Mouse (Mus musculus): Measurements from ENCODE around the gene Plb1. TPM values are rescaled to one million over a fixed set of nuclear protein-coding genes. Genes with fewer than 3 reads are reported as not detected.

Plb1 gene
- polyA plus RNA-seq, 1 experiment: not detected

DNA sequence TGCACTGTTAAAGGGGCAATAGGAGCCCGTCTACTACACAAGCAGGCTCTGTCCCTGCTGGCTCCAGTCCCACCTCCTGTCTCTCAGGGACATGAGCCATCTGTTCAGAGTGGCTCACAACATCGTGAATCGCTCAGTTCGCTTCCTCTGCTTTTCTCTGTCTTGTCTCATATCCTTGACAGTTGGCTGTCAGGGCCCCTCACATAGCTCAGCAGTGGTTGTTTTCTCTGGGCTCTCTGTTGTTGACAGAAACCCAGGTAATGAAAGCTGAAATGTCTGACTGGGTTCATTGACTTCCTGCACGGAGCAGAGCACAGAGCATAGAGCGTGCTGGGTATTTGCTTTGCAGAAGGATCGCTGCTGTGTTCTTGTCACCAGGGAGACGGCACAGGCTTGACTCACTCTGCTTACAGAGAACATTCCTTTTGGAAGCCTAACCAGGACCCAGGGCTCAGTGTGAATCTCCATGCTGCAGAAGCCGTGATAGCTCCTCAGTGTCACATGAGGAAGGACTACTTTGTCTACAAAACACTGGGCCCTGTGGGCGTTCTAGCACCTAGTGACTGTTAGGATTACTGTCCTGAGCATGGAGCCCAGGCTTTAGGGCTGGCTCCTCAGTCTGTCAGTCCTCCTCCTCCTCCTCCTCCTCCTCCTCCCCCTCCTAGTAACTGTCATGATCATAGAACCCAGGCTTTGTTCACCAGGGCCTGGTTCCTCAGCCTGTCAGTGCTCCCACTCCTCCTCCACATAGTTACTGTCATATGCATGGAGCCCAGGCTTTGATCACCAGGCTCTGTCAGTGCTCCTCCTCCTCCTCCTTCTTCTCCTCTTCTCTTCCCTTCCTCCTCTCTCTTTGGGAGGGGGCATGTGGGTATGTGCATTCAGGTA, 113.8 kb downstream of the Plb1 start:
- TF ChIP-seq MYOD1 (IDR thresholded peaks at IDR 0.05; ENCODE audit: control insufficient read depth, insufficient read length, low read depth): no peak
- TF ChIP-seq CEBPB (IDR thresholded peaks at IDR 0.05; ENCODE audit: low read depth): no peak
- no peak for TF ChIP-seq MYOG (IDR thresholded peaks at IDR 0.05; ENCODE audit: control insufficient read depth, extremely low read depth, insufficient read length)
- TF ChIP-seq FOSL1 (IDR thresholded peaks at IDR 0.05; ENCODE audit: insufficient read depth, low read length, poor library complexity, severe bottlenecking): no peak
- no peak for TF ChIP-seq MAX (IDR thresholded peaks at IDR 0.05)
- TF ChIP-seq CTCF (IDR thresholded peaks at IDR 0.05; ENCODE audit: control insufficient read depth, insufficient read depth, insufficient read length): no peak
- TF ChIP-seq USF1 (IDR thresholded peaks at IDR 0.05; ENCODE audit: low read depth): no peak
- H3K36me3 ChIP-seq (ENCODE audit: control insufficient read depth, insufficient read depth): no peaks in the 10 kb centered on the region
- no peaks in the 10 kb centered on the region for H3K27me3 ChIP-seq (ENCODE audit: control insufficient read depth, insufficient read depth, insufficient read length)
- no peaks in the 10 kb centered on the region for H3K79me2 ChIP-seq (ENCODE audit: control insufficient read depth, insufficient read depth)
- H3K4me3 ChIP-seq (ENCODE audit: insufficient read depth, poor library complexity, severe bottlenecking): no peak overlapping the region
- no peaks in the 10 kb centered on the region for H3K79me3 ChIP-seq (ENCODE audit: low read depth)
- no peak overlapping the region for H3ac ChIP-seq (ENCODE audit: control insufficient read depth, insufficient read length, low read depth)

DNA sequence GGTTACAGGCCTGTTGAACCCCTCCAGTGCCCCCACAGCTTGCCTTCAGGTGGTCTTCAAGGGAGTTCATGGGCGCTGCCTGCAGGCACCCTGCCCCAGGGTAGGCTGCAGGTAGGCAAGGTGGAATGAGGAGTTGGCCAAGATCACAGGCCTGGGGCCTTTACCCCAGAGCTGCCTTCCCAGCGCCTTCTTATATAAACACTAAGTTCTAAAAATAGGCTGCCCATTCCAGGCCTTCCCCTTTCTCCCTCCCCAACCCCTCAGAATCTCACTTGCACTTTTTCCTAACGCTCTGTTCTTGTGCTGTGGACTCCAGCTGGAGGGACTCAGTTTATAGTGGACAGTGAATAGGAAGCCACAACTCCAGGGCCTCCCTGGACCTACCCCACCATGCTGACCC, 117.2 kb downstream of the Plb1 start:
- H3K27me3 ChIP-seq (ENCODE audit: control insufficient read depth, insufficient read depth, insufficient read length): no peaks in the 10 kb centered on the region
- TF ChIP-seq CEBPB (IDR thresholded peaks at IDR 0.05; ENCODE audit: low read depth) (no peak), USF1 (IDR thresholded peaks at IDR 0.05; ENCODE audit: low read depth) (no peak), FOSL1 (IDR thresholded peaks at IDR 0.05; ENCODE audit: insufficient read depth, low read length, poor library complexity, severe bottlenecking) (no peak), MYOG (IDR thresholded peaks at IDR 0.05; ENCODE audit: control insufficient read depth, extremely low read depth, insufficient read length) (no peak), MAX (IDR thresholded peaks at IDR 0.05) (no peak), MYOD1 (IDR thresholded peaks at IDR 0.05; ENCODE audit: control insufficient read depth, insufficient read length, low read depth) (no peak), CTCF (IDR thresholded peaks at IDR 0.05; ENCODE audit: control insufficient read depth, insufficient read depth, insufficient read length) (no peak)
- H3K36me3 ChIP-seq (ENCODE audit: control insufficient read depth, insufficient read depth): no peaks in the 10 kb centered on the region
- no peaks in the 10 kb centered on the region for H3K79me2 ChIP-seq (ENCODE audit: control insufficient read depth, insufficient read depth)
- no peak overlapping the region for H3K4me3 ChIP-seq (ENCODE audit: insufficient read depth, poor library complexity, severe bottlenecking)
- no peaks in the 10 kb centered on the region for H3K79me3 ChIP-seq (ENCODE audit: low read depth)
- H3ac ChIP-seq (ENCODE audit: control insufficient read depth, insufficient read length, low read depth): no peak overlapping the region

DNA sequence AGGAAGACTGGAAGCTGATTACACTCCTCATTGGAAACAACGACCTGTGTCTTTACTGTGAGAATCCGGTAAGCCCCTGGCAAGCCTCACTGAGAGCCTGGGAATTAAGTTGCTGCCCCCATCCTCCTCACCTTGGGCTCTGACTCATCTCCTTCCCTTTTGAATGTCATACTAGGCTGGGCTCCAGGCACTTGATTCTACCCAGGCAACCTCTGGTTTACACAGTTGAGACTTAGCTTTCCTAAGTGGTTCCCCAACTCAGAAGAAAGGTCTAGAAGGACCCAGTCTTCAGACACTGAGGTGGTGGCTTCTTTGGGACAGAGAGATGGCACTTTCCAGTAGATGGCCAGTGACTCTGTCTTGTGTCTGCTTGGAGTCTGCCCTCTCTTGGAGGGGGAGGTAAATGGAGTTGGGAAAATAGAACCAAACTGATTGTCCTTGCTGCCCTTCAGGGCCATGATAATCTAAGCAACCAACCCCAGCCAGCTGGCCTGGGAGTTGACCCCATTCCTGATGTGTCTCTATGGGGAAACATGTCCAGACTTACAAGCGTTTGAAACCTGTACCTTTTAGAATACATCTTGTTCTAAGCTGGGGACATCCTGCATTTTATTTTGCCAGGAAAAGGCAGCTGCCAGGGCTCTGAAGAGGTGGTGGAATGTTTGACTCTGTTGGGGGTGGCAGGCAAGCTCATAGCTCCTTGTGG, 118.2 kb downstream of the Plb1 start:
- Histone ChIP-seq H3K4me3 (ENCODE audit: insufficient read depth, poor library complexity, severe bottlenecking) (no peak overlapping the region), H3K36me3 (ENCODE audit: control insufficient read depth, insufficient read depth) (no peaks in the 10 kb centered on the region), H3K79me2 (ENCODE audit: control insufficient read depth, insufficient read depth) (no peaks in the 10 kb centered on the region), H3K27me3 (ENCODE audit: control insufficient read depth, insufficient read depth, insufficient read length) (peaks cover 6% of the 10 kb centered on the region), H3ac (ENCODE audit: control insufficient read depth, insufficient read length, low read depth) (no peak overlapping the region), H3K79me3 (ENCODE audit: low read depth) (no peaks in the 10 kb centered on the region)
- TF ChIP-seq MAX (IDR thresholded peaks at IDR 0.05) (no peak), MYOD1 (IDR thresholded peaks at IDR 0.05; ENCODE audit: control insufficient read depth, insufficient read length, low read depth) (no peak), CTCF (IDR thresholded peaks at IDR 0.05; ENCODE audit: control insufficient read depth, insufficient read depth, insufficient read length) (no peak), FOSL1 (IDR thresholded peaks at IDR 0.05; ENCODE audit: insufficient read depth, low read length, poor library complexity, severe bottlenecking) (no peak), CEBPB (IDR thresholded peaks at IDR 0.05; ENCODE audit: low read depth) (no peak), USF1 (IDR thresholded peaks at IDR 0.05; ENCODE audit: low read depth) (no peak), MYOG (IDR thresholded peaks at IDR 0.05; ENCODE audit: control insufficient read depth, extremely low read depth, insufficient read length) (no peak)

DNA sequence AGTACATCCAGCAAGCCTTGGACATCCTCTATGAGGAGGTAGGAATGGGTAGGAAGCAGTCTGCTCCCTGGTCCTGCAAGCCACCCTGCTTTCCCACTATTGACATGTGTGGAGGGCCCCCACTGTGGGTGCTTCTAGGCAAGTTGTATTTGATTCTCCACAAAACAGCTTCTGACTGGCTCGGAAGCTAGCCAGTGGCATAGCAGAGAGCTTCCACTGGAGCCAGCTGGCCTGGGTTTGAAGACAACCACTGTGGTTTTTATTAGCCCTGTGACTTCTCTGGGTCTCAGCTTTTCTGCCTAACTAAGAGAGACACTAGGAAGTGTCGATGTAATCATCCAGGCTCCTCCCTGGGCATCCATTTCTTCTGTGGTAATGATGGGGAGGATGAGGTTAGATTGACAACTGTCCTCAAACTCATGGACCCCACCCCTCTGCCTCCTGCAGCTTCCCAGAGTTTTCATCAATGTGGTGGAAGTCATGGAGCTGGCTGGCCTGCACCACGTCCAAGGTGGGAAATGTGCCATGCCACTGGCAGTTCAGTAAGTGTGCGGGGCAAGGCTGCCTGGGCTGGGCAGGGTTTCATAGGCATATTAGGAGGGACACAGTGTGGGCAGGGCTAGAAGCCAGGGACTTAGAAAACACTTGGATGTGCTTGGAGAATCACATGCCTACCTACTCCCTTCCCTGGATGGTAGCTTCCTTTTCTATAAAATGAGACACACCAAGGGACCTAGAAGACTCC, 119.4 kb downstream of the Plb1 start:
- H3K79me3 ChIP-seq (ENCODE audit: low read depth): no peaks in the 10 kb centered on the region
- H3K27me3 ChIP-seq (ENCODE audit: control insufficient read depth, insufficient read depth, insufficient read length): peaks cover 15% of the 10 kb centered on the region
- no peak overlapping the region for H3ac ChIP-seq (ENCODE audit: control insufficient read depth, insufficient read length, low read depth)
- no peaks in the 10 kb centered on the region for H3K36me3 ChIP-seq (ENCODE audit: control insufficient read depth, insufficient read depth)
- TF ChIP-seq CTCF (IDR thresholded peaks at IDR 0.05; ENCODE audit: control insufficient read depth, insufficient read depth, insufficient read length) (no peak), USF1 (IDR thresholded peaks at IDR 0.05; ENCODE audit: low read depth) (no peak), MYOD1 (IDR thresholded peaks at IDR 0.05; ENCODE audit: control insufficient read depth, insufficient read length, low read depth) (no peak), MAX (IDR thresholded peaks at IDR 0.05) (no peak), CEBPB (IDR thresholded peaks at IDR 0.05; ENCODE audit: low read depth) (no peak), MYOG (IDR thresholded peaks at IDR 0.05; ENCODE audit: control insufficient read depth, extremely low read depth, insufficient read length) (no peak), FOSL1 (IDR thresholded peaks at IDR 0.05; ENCODE audit: insufficient read depth, low read length, poor library complexity, severe bottlenecking) (no peak)
- H3K4me3 ChIP-seq (ENCODE audit: insufficient read depth, poor library complexity, severe bottlenecking): no peak overlapping the region
- no peaks in the 10 kb centered on the region for H3K79me2 ChIP-seq (ENCODE audit: control insufficient read depth, insufficient read depth)

DNA sequence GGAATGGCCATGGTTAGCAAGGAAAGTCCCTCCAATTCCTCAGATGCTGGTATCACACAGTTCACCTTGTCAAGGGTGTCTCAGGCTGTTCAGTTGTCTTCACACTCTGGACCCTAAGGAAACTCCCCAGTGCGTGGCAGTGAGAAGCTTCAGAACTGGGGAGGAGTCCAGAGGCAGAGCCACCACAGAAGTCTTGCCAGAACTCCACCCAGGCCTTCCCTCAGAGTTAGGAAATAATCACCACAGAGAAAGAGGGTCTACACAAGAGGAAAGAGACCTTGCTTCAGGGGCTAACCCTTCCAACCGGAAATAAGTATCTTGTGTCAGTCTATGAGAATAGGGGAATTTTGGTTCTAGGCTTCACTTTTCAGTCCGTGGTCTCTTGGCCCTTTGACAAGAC, 120.3 kb downstream of the Plb1 start:
- H3K4me3 ChIP-seq (ENCODE audit: insufficient read depth, poor library complexity, severe bottlenecking): no peak overlapping the region
- no peaks in the 10 kb centered on the region for H3K79me2 ChIP-seq (ENCODE audit: control insufficient read depth, insufficient read depth)
- no peak for TF ChIP-seq FOSL1 (IDR thresholded peaks at IDR 0.05; ENCODE audit: insufficient read depth, low read length, poor library complexity, severe bottlenecking)
- no peak for TF ChIP-seq MYOD1 (IDR thresholded peaks at IDR 0.05; ENCODE audit: control insufficient read depth, insufficient read length, low read depth)
- no peak for TF ChIP-seq CEBPB (IDR thresholded peaks at IDR 0.05; ENCODE audit: low read depth)
- no peak for TF ChIP-seq CTCF (IDR thresholded peaks at IDR 0.05; ENCODE audit: control insufficient read depth, insufficient read depth, insufficient read length)
- no peak for TF ChIP-seq USF1 (IDR thresholded peaks at IDR 0.05; ENCODE audit: low read depth)
- TF ChIP-seq MAX (IDR thresholded peaks at IDR 0.05): no peak
- TF ChIP-seq MYOG (IDR thresholded peaks at IDR 0.05; ENCODE audit: control insufficient read depth, extremely low read depth, insufficient read length): no peak
- no peaks in the 10 kb centered on the region for H3K79me3 ChIP-seq (ENCODE audit: low read depth)
- H3ac ChIP-seq (ENCODE audit: control insufficient read depth, insufficient read length, low read depth): no peak overlapping the region
- peaks cover 16% of the 10 kb centered on the region for H3K27me3 ChIP-seq (ENCODE audit: control insufficient read depth, insufficient read depth, insufficient read length)
- no peaks in the 10 kb centered on the region for H3K36me3 ChIP-seq (ENCODE audit: control insufficient read depth, insufficient read depth)

All from C2C12 (cell line).